Mouse (Mus musculus) activated CD4-positive, CD25-positive, alpha-beta regulatory T cell, adult 4 months (primary cell): ENCODE measurements at regions not wholly inside any gene's neighbourhood (a gene's known extent, or its start where the extent isn't known, plus 50 kb on each side); places are given as distances from the start of the nearest gene placed in this dataset.
"Not testable (repeated sequence)": the region's sequence is repeated elsewhere in the genome, so short reads cannot be mapped to it uniquely, and the experiment has no call there.

Source experiments
- ATAC-seq: one replicate; pipeline ENCODE4 v1.8.0; 2017

DNA sequence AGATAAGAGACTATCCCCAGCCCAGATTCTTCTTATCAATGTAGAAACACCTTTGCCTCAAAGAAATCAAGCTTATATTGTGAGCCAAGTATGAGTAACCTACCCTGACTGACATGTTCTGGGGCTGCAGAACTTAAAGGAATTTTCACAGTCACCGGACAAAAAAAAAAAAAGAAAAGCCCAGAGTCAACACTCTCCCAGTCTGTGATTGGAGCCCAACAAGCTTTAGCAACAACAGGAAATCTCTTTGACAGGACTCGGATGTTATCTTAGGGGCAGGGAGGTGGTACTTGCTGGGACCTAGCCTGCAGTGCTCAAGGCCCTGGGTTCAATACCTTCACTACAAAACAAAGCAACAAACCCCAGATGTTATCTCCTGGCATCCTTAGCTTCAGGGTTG, 114.2 kb downstream of the Nectin1 start:
- no peak for ATAC-seq

DNA sequence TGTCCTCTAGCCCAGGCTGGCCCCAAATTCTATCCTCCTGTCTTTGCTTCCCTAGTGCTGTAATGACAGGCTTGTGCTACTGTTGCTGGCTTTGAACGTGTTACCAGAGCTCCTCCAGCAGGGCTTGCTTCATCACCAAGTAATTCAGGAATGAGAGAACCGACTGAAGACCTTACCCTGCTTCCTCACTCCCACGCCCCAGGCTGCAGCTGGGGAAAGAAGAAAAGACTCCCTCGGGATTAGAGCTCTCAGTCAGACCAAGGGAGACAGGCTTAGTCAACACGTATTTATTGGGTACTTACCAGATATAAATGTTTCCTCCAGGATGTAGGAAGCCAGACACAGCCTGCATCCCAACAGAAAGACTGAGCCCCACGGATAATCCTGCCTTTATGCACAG, 115.0 kb downstream of the Nectin1 start:
- ATAC-seq, result no peak

DNA sequence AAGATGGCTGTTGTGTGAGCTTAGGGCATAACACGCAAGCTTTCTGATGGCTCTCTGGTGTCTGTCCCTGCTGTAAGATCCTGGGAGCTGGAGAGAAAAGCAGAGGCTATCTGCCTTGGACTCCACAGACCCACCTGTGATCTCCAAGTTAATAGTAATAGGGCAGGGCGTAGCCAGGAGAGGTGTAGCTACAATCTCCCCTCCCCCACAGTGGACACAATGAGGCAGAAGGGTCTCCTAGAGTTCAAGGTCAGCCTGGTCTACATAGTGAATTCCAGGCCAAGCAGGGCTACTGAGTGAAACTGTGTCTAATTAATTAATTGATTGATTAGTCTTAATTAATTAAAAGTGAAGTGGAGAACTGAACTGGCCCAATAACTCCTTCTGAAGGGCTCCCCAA, 116.5 kb downstream of the Nectin1 start:
- no peak for ATAC-seq

- ATAC-seq, result no peak
Measured at GRCm38 (mm10) chr9:43861375-43861774, 117.6 kb downstream of the Nectin1 start.

- not testable (repeated sequence) for ATAC-seq
Measured at GRCm38 (mm10) chr9:43862034-43862433, 118.2 kb downstream of the Nectin1 start.

DNA sequence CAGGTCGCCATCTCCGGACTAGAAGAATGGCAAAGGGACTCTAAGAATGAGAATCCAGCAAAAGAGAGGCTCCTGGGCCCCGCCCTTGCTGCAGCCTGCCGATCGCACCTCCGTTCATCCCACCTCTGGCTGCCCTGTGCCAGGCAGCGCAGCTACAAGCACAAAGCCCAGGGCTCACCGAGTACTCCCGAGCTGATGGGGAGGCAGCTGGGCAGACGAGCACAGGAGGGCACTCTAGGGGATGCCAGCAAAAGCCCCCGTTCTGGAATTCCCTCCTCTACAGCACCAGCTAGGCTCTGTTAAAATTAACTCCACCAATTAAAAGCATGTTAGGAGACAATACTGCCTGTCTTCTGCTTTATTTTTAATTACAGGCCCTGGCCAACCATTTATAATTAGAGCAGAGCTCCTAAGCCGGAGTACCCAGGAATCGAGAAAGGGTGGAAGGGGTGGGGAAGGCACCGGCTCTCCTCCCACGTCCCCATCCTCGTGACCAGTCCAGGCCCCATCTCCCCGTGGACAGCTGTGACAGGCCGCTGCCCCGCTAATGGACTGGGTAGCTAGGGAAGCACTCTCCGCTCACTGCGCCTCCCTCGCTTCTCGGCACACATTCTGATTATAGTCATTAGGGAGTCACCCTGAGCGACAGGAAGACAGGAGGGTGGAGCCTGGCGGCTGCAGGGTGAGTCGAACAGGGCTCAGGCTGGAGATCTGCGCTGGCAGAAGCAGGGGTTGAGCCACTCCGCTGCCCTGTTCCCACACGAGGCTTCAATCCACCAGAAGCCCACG, 120.0 kb downstream of the Nectin1 start:
- no peak for ATAC-seq

DNA sequence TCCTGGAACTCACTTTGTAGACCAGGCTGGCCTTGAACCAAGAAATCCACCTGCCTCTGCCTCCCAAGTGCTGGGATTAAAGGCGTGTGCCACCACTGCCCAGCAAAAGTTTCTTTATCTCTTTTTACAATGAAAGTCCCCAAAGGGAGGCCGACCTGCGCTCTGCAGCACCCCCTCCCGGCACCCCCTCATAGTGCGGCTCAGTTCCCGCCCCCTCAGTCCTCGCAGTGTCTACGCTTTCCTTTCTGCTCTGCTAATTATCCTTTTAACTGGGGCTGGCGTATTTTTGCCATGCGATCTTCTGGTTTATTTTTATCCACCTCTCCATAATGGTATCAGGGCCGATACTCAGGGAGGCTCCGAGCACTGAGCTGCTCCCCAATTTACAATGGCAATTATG, 123.0 kb downstream of the Nectin1 start:
- no peak for ATAC-seq

DNA sequence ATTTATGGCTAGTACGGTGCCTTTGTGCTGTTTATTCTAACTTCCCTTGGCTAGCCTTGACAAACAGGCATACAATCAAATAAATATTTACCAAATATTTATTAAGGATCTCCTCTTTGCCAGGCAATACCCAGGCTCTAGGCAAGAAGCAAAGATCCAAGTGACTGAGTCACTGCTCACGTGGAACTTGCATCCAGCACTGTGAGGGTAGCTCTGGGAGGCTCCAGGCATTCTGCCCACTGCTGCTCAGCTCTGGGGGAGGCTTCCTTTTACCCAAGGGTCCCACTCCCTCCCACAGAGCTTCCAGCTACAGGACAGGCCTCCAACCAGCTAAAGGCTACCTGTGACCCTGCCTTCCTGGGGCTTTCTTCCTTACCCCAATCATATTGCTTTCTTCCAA, 130.1 kb downstream of the Nectin1 start:
- no peak for ATAC-seq

DNA sequence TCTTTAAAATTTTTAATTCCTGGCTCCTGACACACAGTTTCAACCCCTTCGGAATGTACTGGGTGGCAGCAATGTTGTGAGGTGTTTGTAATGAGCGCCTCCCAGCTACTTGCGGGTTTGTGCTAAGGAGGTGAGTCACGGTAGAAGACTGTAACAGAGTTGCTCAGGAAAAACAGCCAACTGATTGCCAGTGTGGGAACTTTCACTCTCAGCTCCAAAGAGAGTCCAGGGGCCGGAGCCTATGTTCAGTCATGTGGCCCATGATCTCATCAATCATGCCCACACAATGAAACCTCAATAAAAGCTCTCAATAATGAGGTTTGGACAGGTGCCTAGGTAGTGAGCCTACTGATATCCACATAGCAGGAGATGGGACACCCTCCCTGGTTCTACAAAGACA, 130.5 kb downstream of the Nectin1 start:
- ATAC-seq, result no peak

GRCm38 (mm10) chr9:43879220-43879968, 135.6 kb downstream of the Nectin1 start:
- ATAC-seq, result no peak

- ATAC-seq, result no peak
Measured at GRCm38 (mm10) chr9:43879969-43880396, 136.2 kb downstream of the Nectin1 start.

- no peak for ATAC-seq
Measured at GRCm38 (mm10) chr9:43893086-43893485, 149.3 kb downstream of the Nectin1 start.

DNA sequence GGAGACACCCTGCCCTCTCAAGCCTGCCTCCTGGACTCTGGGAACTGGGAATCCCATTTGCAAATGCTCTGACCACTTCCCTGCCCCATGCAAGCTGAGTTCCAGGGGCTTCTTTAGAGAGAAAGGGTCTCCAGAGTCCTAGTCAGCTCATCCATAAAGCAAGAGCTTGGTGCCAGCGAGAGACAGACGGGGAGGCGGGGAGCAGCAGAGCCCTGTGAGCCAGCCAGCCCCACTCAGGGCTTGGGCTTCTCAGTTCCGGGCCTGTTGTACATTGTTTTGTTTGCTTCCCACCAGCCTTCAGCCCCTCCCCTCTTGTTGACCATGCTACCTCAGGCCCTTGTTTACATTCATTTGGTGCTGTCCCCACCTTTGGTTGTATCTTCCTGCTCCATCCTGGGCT, 143.9 kb upstream of the Thy1 start:
- no peak for ATAC-seq

- no peak for ATAC-seq
Measured at GRCm38 (mm10) chr9:43908325-43908724, 134.9 kb upstream of the Thy1 start.

DNA sequence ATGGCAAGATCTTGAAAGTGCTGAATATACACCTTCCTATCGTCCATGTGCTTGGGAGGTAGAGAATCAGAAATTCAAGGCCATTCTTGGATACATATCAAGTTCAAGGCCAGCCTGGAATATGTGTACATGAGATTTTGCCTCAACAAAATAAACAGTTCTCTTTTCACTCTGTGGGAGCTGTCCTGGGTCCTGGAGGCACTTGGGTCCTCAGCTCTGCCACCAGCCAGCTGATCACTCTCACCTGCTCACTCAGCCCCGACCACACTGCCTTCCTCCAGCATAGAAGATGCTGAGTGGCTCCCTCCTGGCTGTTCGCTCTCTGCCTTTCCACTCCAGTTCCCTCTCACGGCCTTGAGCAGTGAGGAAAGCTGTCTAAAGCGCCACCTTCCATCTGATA, 128.2 kb upstream of the Thy1 start:
- ATAC-seq, result no peak

DNA sequence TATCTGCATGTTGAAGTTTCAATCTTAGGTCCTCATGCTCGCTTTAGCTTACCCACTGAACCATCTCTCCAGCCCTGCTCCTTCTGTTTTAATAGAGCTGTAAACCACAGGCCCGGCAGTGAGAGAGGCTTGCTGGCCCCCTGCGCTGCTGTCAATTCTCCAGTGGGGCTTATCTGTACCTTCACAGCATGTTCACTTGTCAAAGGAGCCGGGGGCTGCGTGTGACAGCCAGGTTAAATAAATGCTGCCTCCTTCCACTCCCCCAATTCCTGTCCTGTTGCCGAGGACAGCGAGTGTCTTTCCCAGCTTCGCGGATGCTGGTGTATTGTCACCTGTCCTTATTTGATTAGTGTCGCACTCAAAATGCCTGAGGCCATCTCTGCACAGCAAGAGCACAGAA, 125.7 kb upstream of the Thy1 start:
- ATAC-seq, result no peak

GRCm38 (mm10) chr9:43919010-43919409, 124.2 kb upstream of the Thy1 start:
- ATAC-seq, result no peak

DNA sequence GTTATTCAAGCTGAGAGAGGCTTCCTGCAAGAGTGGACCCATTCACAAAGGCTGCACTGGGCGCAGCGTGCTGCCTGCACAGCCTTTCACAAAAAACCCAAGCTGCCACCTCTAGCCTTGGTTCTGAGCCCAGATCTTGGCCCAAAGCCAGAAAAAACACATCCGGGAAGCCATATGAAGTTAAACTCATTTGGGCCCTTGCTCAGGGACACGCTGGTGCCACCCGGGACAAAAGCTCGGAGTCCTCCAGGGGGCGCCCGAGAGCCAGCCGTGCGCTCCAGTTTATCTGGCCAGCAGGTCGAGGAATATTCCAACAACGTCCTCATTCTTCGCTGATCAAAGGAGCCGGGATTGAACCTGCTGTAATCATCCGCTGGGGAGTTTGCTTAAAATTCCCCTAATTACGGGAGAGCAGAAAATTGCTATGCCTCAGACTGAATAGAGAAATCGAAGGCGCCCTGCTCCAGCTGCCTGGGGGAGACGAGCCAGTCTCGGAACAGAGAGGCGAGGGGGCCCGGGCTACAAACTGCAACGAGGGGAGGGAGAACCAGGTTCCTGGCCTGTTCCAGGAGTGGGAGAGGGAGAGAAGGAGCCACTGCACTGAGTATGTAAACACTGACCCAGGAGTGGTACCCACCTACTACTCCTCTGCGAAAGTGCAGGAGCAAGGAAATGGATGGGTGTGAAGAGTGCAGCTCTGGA, 123.0 kb upstream of the Thy1 start:
- ATAC-seq, result no peak

DNA sequence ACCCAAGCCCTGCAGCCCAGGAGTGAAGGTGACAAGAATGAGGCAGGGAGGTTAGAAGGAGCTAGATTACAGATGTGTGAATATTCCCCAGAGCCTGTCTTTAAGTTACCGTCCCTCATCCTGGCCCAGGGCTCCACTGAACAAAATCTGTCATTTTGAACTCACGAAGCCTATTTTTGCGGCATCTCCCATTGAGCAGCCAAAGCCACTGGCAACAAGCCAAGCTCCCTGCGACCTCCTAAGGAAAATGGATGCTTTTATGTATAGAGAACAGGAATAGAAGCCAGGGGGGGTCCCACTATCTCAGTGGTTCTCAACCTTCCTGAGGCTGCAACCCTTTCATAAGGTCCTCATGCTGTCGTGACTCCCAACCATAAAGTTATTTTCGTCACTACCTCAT, 121.0 kb upstream of the Thy1 start:
- ATAC-seq, result no peak

- no peak for ATAC-seq
Measured at GRCm38 (mm10) chr9:43923088-43923487, 120.1 kb upstream of the Thy1 start.

DNA sequence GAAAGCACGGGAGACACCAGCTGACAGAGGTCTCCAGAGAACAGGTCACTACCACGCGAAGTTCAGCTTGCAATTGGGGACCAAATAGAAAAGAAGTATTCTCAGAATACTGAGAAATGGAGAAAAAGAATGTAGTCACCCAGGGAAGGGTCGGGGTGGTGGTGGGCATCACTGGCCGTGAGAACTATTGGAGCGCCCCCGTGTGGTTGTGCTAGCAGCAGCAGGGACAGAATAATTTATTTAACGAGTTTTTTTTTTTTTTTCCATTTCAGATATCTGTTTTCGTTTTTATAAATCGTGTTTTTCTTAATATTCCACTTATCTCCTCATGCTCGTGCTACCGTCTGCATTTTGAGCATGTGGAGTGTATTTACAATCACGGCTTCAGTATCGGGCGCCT, 118.4 kb upstream of the Thy1 start:
- ATAC-seq, result no peak

- ATAC-seq, result no peak
Measured at GRCm38 (mm10) chr9:43929312-43930036, 113.7 kb upstream of the Thy1 start.

DNA sequence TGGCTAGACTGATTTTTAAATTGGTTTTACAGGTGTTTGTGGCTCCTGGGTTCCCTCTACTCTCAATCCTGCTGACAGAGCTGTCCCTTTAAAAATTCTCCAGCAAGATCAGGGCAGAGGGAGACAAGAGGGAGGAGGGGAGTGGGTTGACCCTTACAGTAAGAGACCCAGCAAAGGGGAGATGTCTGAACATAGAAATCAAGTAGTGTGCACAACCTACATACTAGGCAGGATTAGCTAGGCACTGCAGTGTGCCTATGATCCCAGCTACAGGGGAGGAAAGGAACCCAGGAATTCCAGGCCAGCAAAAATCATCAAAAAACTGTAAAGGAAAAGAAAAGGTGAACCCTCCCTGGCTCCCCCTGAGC, 113.2 kb upstream of the Thy1 start:
- no peak for ATAC-seq
